Comparison of ENCODE assay signal across 12 mouse cellular contexts in the genomic region with DNA sequence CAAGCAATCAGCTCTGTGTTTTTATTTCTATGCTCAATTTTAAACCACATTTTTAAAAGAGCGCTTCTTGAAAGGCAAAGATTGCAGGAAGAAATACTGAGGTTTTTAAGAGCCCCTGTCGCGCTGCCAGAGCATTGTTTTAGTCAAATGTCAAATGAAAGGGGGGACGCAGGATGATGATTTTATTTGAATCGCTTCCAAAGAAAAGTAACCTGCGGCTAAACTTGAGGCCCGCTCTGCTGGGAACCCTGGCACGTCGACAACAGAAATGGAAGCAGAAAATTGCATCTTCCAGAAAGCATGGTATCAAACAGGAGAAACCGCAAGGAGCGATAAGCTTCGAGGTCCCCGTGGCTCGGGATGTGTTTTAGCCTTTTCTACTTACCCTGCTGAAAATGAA. TPM values are rescaled to one million over a fixed set of nuclear protein-coding genes. Genes with fewer than 3 reads are reported as not detected.
DNase-seq lines count a peak whose midpoint lies in the region; ATAC-seq and TF ChIP-seq lines count a peak whose summit lies in the region.
"Had no signal": no experiment of that assay in that cellular context is flagged by ENCODE, and none has a peak within 500 bp of the region (broad histone marks: within the 10 kb centered on the region; RNA-seq: fewer than 3 reads in every experiment).

No protein-coding gene starts in this region.

- H3K9ac ChIP-seq in hindbrain, postnatal 0 days (replicated peaks; ENCODE audit: low read length) = no peak overlapping the region
- no peak overlapping the region for H3K9ac ChIP-seq in hindbrain, embryonic 11.5 days (ENCODE audit: low read depth, low read length)
- no peak overlapping the region for H3K9ac ChIP-seq in midbrain, postnatal 0 days (replicated peaks; ENCODE audit: low read length, poor library complexity, severe bottlenecking)
- no peak overlapping the region for H3K9ac ChIP-seq in midbrain, embryonic 15.5 days
- H3K9ac ChIP-seq: heart, embryonic 12.5 days had no signal

- DNase-seq in cerebellum, postnatal 14 days = peak; percentile 45 to 62
- DNase-seq in cerebellum, postnatal 36 days = no peak
- DNase-seq in hindbrain, postnatal 0 days (ENCODE audit: low spot score) = peak; percentile 53
- no peak for DNase-seq in hindbrain, embryonic 11.5 days (ENCODE audit: low spot score)
- DNase-seq in midbrain, postnatal 0 days (ENCODE audit: low spot score) = no peak
- DNase-seq in natural killer cell, adult 2 months (ENCODE audit: low spot score in 2 of 2) = no peak
- DNase-seq in left cerebral cortex, postnatal 4 days = no peak
- DNase-seq: adrenal gland, postnatal 14 days; gastrocnemius, postnatal 14 days had no signal

- intact Hi-C loops in left cerebral cortex, postnatal 4 days (cut with DNase I) = no loop called here

- no peak for ATAC-seq in hindbrain, postnatal 0 days
- ATAC-seq in hindbrain, embryonic 11.5 days (ENCODE audit: low FRiP score) = no peak
- ATAC-seq in midbrain, postnatal 0 days (ENCODE audit: low FRiP score) = no peak
- ATAC-seq in midbrain, embryonic 15.5 days (replicated peaks) = no peak
- ATAC-seq: inflammation-experienced regulatory T-cells, adult 6 months had no signal

- no peaks in the 10 kb centered on the region for H3K36me3 ChIP-seq in hindbrain, postnatal 0 days (ENCODE audit: insufficient read depth, low read length)
- H3K36me3 ChIP-seq in hindbrain, embryonic 11.5 days (ENCODE audit: control insufficient read depth, insufficient read depth, low read length) = no peaks in the 10 kb centered on the region
- H3K36me3 ChIP-seq in midbrain, postnatal 0 days (ENCODE audit: insufficient read depth, low read length) = no peaks in the 10 kb centered on the region
- no peaks in the 10 kb centered on the region for H3K36me3 ChIP-seq in midbrain, embryonic 15.5 days (replicated peaks)
- H3K36me3 ChIP-seq: heart, embryonic 12.5 days had no signal

- WGBS in hindbrain, postnatal 0 days = 30% methylated on average over 14 of the region's 14 CpGs
- 82% methylated on average over 14 of the region's 14 CpGs for WGBS in hindbrain, embryonic 11.5 days
- WGBS in midbrain, postnatal 0 days = 40% methylated on average over 14 of the region's 14 CpGs
- WGBS in midbrain, embryonic 15.5 days = 48% methylated on average over 14 of the region's 14 CpGs

- no peak for TF ChIP-seq CTCF in hindbrain, postnatal 0 days (IDR thresholded peaks at IDR 0.05; ENCODE audit: low read depth)
- no peak for TF ChIP-seq CTCF in midbrain, postnatal 0 days (IDR thresholded peaks at IDR 0.05)

- H3K4me3 ChIP-seq in hindbrain, postnatal 0 days (ENCODE audit: low read length) = no peak overlapping the region
- no peak overlapping the region for H3K4me3 ChIP-seq in hindbrain, embryonic 11.5 days (ENCODE audit: low read depth, low read length)
- no peak overlapping the region for H3K4me3 ChIP-seq in midbrain, postnatal 0 days (ENCODE audit: low read depth, low read length)
- H3K4me3 ChIP-seq in midbrain, embryonic 15.5 days = no peak overlapping the region
- H3K4me3 ChIP-seq: heart, embryonic 12.5 days had no signal

- no peak overlapping the region for H3K27ac ChIP-seq in hindbrain, postnatal 0 days
- no peak overlapping the region for H3K27ac ChIP-seq in hindbrain, embryonic 11.5 days (ENCODE audit: low read depth, low read length)
- no peak overlapping the region for H3K27ac ChIP-seq in midbrain, postnatal 0 days (ENCODE audit: low read depth, low read length)
- H3K27ac ChIP-seq in midbrain, embryonic 15.5 days = no peak overlapping the region

- H3K4me2 ChIP-seq in hindbrain, postnatal 0 days (ENCODE audit: low read depth, low read length) = no peak overlapping the region
- H3K4me2 ChIP-seq in hindbrain, embryonic 11.5 days (replicated peaks; ENCODE audit: low read depth, low read length) = no peak overlapping the region
- 0 out of 2 replicates have a peak overlapping the region, but pooled peaks have one; percentile 4 for H3K4me2 ChIP-seq in midbrain, postnatal 0 days (ENCODE audit: low read depth, low read length, poor library complexity, severe bottlenecking)
- no peak overlapping the region for H3K4me2 ChIP-seq in midbrain, embryonic 15.5 days
- H3K4me2 ChIP-seq: heart, embryonic 12.5 days had no signal

- H3K9me3 ChIP-seq in hindbrain, postnatal 0 days (ENCODE audit: low read length) = no peaks in the 10 kb centered on the region
- no peaks in the 10 kb centered on the region for H3K9me3 ChIP-seq in hindbrain, embryonic 11.5 days (ENCODE audit: control insufficient read depth, low read length)
- no peaks in the 10 kb centered on the region for H3K9me3 ChIP-seq in midbrain, postnatal 0 days (ENCODE audit: low read length)
- H3K9me3 ChIP-seq in midbrain, embryonic 15.5 days = no peaks in the 10 kb centered on the region
- H3K9me3 ChIP-seq: heart, embryonic 12.5 days had no signal

- H3K4me1 ChIP-seq in hindbrain, postnatal 0 days (ENCODE audit: insufficient read depth, low read length) = peaks cover 3% of the 10 kb centered on the region; the same call in 1 of the 2 replicates
- no peaks in the 10 kb centered on the region; the same call in 1 of the 2 replicates for H3K4me1 ChIP-seq in hindbrain, embryonic 11.5 days (replicated peaks; ENCODE audit: control insufficient read depth, insufficient read depth, low read length)
- H3K4me1 ChIP-seq in midbrain, postnatal 0 days (ENCODE audit: insufficient read depth, low read length) = 0 out of 2 replicates have a peak, but pooled peaks cover 3% of the 10 kb centered on the region
- peaks cover 10% of the 10 kb centered on the region for H3K4me1 ChIP-seq in midbrain, embryonic 15.5 days

- no peaks in the 10 kb centered on the region for H3K27me3 ChIP-seq in hindbrain, postnatal 0 days (ENCODE audit: insufficient read depth, low read length)
- H3K27me3 ChIP-seq in hindbrain, embryonic 11.5 days (ENCODE audit: control insufficient read depth, insufficient read depth, low read length) = no peaks in the 10 kb centered on the region
- H3K27me3 ChIP-seq in midbrain, postnatal 0 days (ENCODE audit: insufficient read depth, low read length) = no peaks in the 10 kb centered on the region
- H3K27me3 ChIP-seq in midbrain, embryonic 15.5 days (replicated peaks) = no peaks in the 10 kb centered on the region
- H3K27me3 ChIP-seq: heart, embryonic 12.5 days had no signal

RNA-seq across cellular contexts. Expression of a gene that starts 57.8 kb away (rescaled TPM):
- total RNA-seq in hindbrain, postnatal 0 days (2014; rRNA removed) = 36.6 and 41.3 TPM in 2 replicates
- 21.2 and 22.3 TPM in 2 replicates for polyA plus RNA-seq in hindbrain, postnatal 0 days (2015; fragmentation: Nextera tagmentation; extraction: Ambion mirVana)
- 40.0 and 45.2 TPM in 2 replicates for polyA plus RNA-seq in hindbrain, embryonic 11.5 days (2014; fragmentation: Nextera tagmentation; extraction: Ambion mirVana)
- total RNA-seq in midbrain, postnatal 0 days (2014; rRNA removed) = 25.2 and 32.2 TPM in 2 replicates
- 13.7 and 15.2 TPM in 2 replicates for polyA plus RNA-seq in midbrain, postnatal 0 days (2015; fragmentation: Nextera tagmentation; extraction: Ambion mirVana)
- 22.3 and 23.1 TPM in 2 replicates for polyA plus RNA-seq in midbrain, embryonic 15.5 days (2015; fragmentation: Nextera tagmentation; extraction: Ambion mirVana)
- 10 to 100 TPM; 12.4 to 15.7 TPM for total RNA-seq in left cerebral cortex, postnatal 4 days (2021)

Comparison
In these comparisons a context has a peak if more than half of its experiments do, and no peak if none do; other contexts are left out.
1. DNase-seq: peak in cerebellum, postnatal 14 days (2 of 2) and hindbrain, postnatal 0 days (single experiment); none in cerebellum, postnatal 36 days (0 of 2), hindbrain, embryonic 11.5 days (single experiment), midbrain, postnatal 0 days (single experiment), natural killer cell, adult 2 months (0 of 2) and left cerebral cortex, postnatal 4 days (single experiment).